Mouse (Mus musculus) G1E (cell line): ENCODE measurements around the gene Nup107.

Source experiments
- CTCF ChIP-seq: IDR thresholded peaks from 2 replicates; pipeline ENCODE4 v1.5.1; 2012; ENCODE audit warnings: low read depth, low read length, inconsistent platforms, mixed read lengths
- GATA1 ChIP-seq: IDR thresholded peaks from 2 replicates; pipeline ENCODE4 v1.6.1; 2012; ENCODE audit warnings: borderline replicate concordance, low read length, inconsistent platforms, mixed read lengths
- POLR2AphosphoS5 ChIP-seq: IDR thresholded peaks from 2 replicates; pipeline ENCODE4 v1.6.1; 2012; ENCODE audit warnings: low read depth, low read length, inconsistent platforms; ENCODE audit not compliant: insufficient replicate concordance

DNA sequence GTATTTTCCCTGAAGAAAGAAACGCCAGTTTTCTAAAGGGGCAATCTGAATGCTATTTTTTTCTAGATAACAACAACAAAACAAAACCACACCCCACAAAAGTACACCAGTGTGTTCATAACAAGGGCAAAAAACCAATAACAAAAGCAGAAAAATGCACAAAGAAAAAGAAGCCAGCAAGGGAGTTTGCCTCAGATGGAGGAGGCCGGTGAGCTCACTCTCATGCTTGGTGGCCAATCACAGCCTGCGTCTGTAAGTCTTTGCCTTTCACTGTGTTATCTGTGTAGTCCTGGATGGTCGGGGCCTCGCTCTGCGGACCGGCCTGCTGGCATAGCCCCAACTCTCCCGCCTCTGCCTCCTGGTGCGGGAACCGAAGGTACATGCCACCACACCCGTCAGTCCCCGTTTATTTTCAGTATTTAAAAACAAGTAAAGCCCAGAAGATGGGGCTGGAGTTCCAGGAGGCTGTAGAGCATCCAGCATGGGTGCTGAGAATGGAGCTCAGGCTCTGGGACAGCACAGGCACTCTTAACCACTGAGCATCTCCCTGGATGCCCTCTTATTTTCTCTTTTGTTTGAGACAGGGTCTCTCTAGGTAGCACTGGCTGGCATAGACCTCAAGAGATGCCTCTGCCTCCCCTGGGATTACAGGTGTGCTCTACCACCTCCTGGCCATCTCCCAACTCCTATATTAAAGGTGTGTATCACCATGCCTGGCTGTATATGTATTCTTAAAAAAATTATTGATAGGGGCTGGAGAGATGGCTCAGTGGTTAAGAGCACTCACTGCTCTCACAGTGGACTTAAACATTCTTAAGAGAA is 16.0 kb downstream of the Nup107 start:
- TF ChIP-seq CTCF (no peak), POLR2AphosphoS5 (no peak), GATA1 (no peak)
